Mouse (Mus musculus) thymus, adult 18-20 months (tissue): Measurements from ENCODE around the gene Xpnpep2.

Experiments used
- DNase-seq, 2 experiments: peaks; one replicate each; pipeline ENCODE4 v3.0.0; 2022; ENCODE audit warnings: mixed read lengths in 2 of 2

Xpnpep2 gene

GRCm38 (mm10) chrX:48108394-48109315 lies at the start of gene Xpnpep2:
Xpnpep2 (plus strand) TSS chrX:48108725.
- DNase-seq = no peak

- no peak for DNase-seq
Measured at GRCm38 (mm10) chrX:48062481-48062880, 46.0 kb upstream of the Xpnpep2 start.

GRCm38 (mm10) chrX:48064166-48064853 lies 44.2 kb upstream of the Xpnpep2 start:
- no peak for DNase-seq

GRCm38 (mm10) chrX:48066891-48067290 lies 41.6 kb upstream of the Xpnpep2 start:
- no peak for DNase-seq

- no peak for DNase-seq
Measured at GRCm38 (mm10) chrX:48071961-48072360, 36.6 kb upstream of the Xpnpep2 start.

- DNase-seq = no peak
Measured at GRCm38 (mm10) chrX:48072401-48072800, 36.1 kb upstream of the Xpnpep2 start.

- no peak for DNase-seq
Measured at GRCm38 (mm10) chrX:48074691-48075090, 33.8 kb upstream of the Xpnpep2 start.

GRCm38 (mm10) chrX:48076806-48077425 lies 31.6 kb upstream of the Xpnpep2 start:
- no peak for DNase-seq

- no peak for DNase-seq
Measured at GRCm38 (mm10) chrX:48082364-48082763, 26.2 kb upstream of the Xpnpep2 start.

GRCm38 (mm10) chrX:48092129-48092528 lies 16.4 kb upstream of the Xpnpep2 start:
- DNase-seq = no peak

- no peak for DNase-seq
Measured at GRCm38 (mm10) chrX:48093555-48093954, 15.0 kb upstream of the Xpnpep2 start.

- DNase-seq = peak; percentile 26 to 36
Measured at GRCm38 (mm10) chrX:48094658-48095057, 13.9 kb upstream of the Xpnpep2 start.

GRCm38 (mm10) chrX:48096580-48096979 lies 11.9 kb upstream of the Xpnpep2 start:
- DNase-seq = no peak

- DNase-seq = peak; percentile 45 to 65
Measured at GRCm38 (mm10) chrX:48098470-48099129, 9.9 kb upstream of the Xpnpep2 start.

GRCm38 (mm10) chrX:48099871-48100270 lies 8.7 kb upstream of the Xpnpep2 start:
- DNase-seq = no peak

GRCm38 (mm10) chrX:48103256-48103655 lies 5.3 kb upstream of the Xpnpep2 start:
- no peak for DNase-seq

GRCm38 (mm10) chrX:48104736-48105441 lies 3.6 kb upstream of the Xpnpep2 start:
- DNase-seq = no peak

- DNase-seq = no peak
Measured at GRCm38 (mm10) chrX:48106226-48106625, 2.3 kb upstream of the Xpnpep2 start.

GRCm38 (mm10) chrX:48109316-48109655 lies 761 bp downstream of the Xpnpep2 start:
- no peak for DNase-seq

GRCm38 (mm10) chrX:48119294-48119693 lies 10.8 kb downstream of the Xpnpep2 start:
- no peak for DNase-seq

- DNase-seq = peak in 1 of 2 experiments; percentile 54
Measured at GRCm38 (mm10) chrX:48124132-48125071, 15.9 kb downstream of the Xpnpep2 start.
